Mouse (Mus musculus): ENCODE data around the gene Angpt4.

The Angpt4 gene

GRCm38 (mm10) chr2:151915111-151915510 is 4.1 kb downstream of the Angpt4 start:
- DNase-seq (ENCODE audit: low spot score) = no peak

- no peak for DNase-seq (ENCODE audit: low spot score)
Measured at GRCm38 (mm10) chr2:151916061-151916831, 5.2 kb downstream of the Angpt4 start.

- peak; percentile 60 for DNase-seq (ENCODE audit: low spot score)
Measured at GRCm38 (mm10) chr2:151919140-151919539, 8.1 kb downstream of the Angpt4 start.

GRCm38 (mm10) chr2:151921068-151921467 is 10.1 kb downstream of the Angpt4 start:
- DNase-seq (ENCODE audit: low spot score) = no peak

GRCm38 (mm10) chr2:151921596-151921995 is 10.6 kb downstream of the Angpt4 start:
- no peak for DNase-seq (ENCODE audit: low spot score)

GRCm38 (mm10) chr2:151924276-151924675 is 13.3 kb downstream of the Angpt4 start:
- no peak for DNase-seq (ENCODE audit: low spot score)

GRCm38 (mm10) chr2:151925715-151926114 is 14.7 kb downstream of the Angpt4 start:
- no peak for DNase-seq (ENCODE audit: low spot score)

- DNase-seq (ENCODE audit: low spot score) = no peak
Measured at GRCm38 (mm10) chr2:151927103-151927502, 16.1 kb downstream of the Angpt4 start.

- peak; percentile 78 for DNase-seq (ENCODE audit: low spot score)
Measured at GRCm38 (mm10) chr2:151930389-151931074, 19.5 kb downstream of the Angpt4 start.

- DNase-seq (ENCODE audit: low spot score) = peak; percentile 29
Measured at GRCm38 (mm10) chr2:151937893-151938292, 26.9 kb downstream of the Angpt4 start.

GRCm38 (mm10) chr2:151938780-151939200 is 27.8 kb downstream of the Angpt4 start:
- peak; percentile 65 for DNase-seq (ENCODE audit: low spot score)

- DNase-seq (ENCODE audit: low spot score) = no peak
Measured at GRCm38 (mm10) chr2:151939651-151940420, 28.8 kb downstream of the Angpt4 start.

GRCm38 (mm10) chr2:151941269-151941668 is 30.3 kb downstream of the Angpt4 start:
- no peak for DNase-seq (ENCODE audit: low spot score)

GRCm38 (mm10) chr2:151944106-151944505 is 33.1 kb downstream of the Angpt4 start:
- DNase-seq (ENCODE audit: low spot score) = no peak

- no peak for DNase-seq (ENCODE audit: low spot score)
Measured at GRCm38 (mm10) chr2:151947617-151948016, 36.6 kb downstream of the Angpt4 start.

- no peak for DNase-seq (ENCODE audit: low spot score)
Measured at GRCm38 (mm10) chr2:151948311-151948710, 37.3 kb downstream of the Angpt4 start.

- no peak for DNase-seq (ENCODE audit: low spot score)
Measured at GRCm38 (mm10) chr2:151949082-151949774, 38.2 kb downstream of the Angpt4 start.

- DNase-seq (ENCODE audit: low spot score) = no peak
Measured at GRCm38 (mm10) chr2:151953665-151954064, 42.7 kb downstream of the Angpt4 start.

- DNase-seq (ENCODE audit: low spot score) = no peak
Measured at GRCm38 (mm10) chr2:151956500-151957137, 45.6 kb downstream of the Angpt4 start.

GRCm38 (mm10) chr2:151959274-151959673 is 48.3 kb downstream of the Angpt4 start:
- no peak for DNase-seq (ENCODE audit: low spot score)
